Mouse (Mus musculus): ENCODE measurements around the gene Dhx15. TPM values are rescaled to one million over a fixed set of nuclear protein-coding genes. Genes with fewer than 3 reads are reported as not detected.

The Dhx15 gene
- polyA plus RNA-seq, 1 experiment = 31.3 TPM

GRCm38 (mm10) chr5:52112953-52113841 lies 77.1 kb downstream of the Dhx15 start:
- Histone ChIP-seq H3K36me3 (ENCODE audit: control insufficient read depth, insufficient read depth, low read length) (no peaks in the 10 kb centered on the region), H3K4me1 (ENCODE audit: control insufficient read depth, insufficient read depth, insufficient read length) (peaks cover 24% of the 10 kb centered on the region), H3K27me3 (ENCODE audit: control insufficient read depth, insufficient read depth, low read length) (peaks cover 31% of the 10 kb centered on the region), H3K4me3 (ENCODE audit: extremely low read depth, insufficient read depth, insufficient read length) (peak overlapping the region; percentile 24), H3K27ac (ENCODE audit: insufficient read depth, low read length) (no peak overlapping the region)
- TF ChIP-seq POLR2A (IDR thresholded peaks at IDR 0.05; ENCODE audit: low read depth, low read length) (no peak), CTCF (IDR thresholded peaks at IDR 0.05; ENCODE audit: extremely low read depth, insufficient read depth, insufficient read length, insufficient replicate concordance) (no peak)
- DNase-seq (ENCODE audit: low read depth in 1 of 2, low spot score in 2 of 2) = no peak
- WGBS = 2% methylated on average over 72 of the region's 73 CpGs

GRCm38 (mm10) chr5:52112191-52112760 lies 78.0 kb downstream of the Dhx15 start:
- no peak overlapping the region for H3K27ac ChIP-seq (ENCODE audit: insufficient read depth, low read length)
- peaks cover 24% of the 10 kb centered on the region for H3K4me1 ChIP-seq (ENCODE audit: control insufficient read depth, insufficient read depth, insufficient read length)
- no peak for TF ChIP-seq POLR2A (IDR thresholded peaks at IDR 0.05; ENCODE audit: low read depth, low read length)
- no peak for TF ChIP-seq CTCF (IDR thresholded peaks at IDR 0.05; ENCODE audit: extremely low read depth, insufficient read depth, insufficient read length, insufficient replicate concordance)
- H3K4me3 ChIP-seq (ENCODE audit: extremely low read depth, insufficient read depth, insufficient read length) = no peak overlapping the region
- WGBS = 9% methylated on average over 16 of the region's 16 CpGs
- no peaks in the 10 kb centered on the region for H3K36me3 ChIP-seq (ENCODE audit: control insufficient read depth, insufficient read depth, low read length)
- DNase-seq (ENCODE audit: low read depth in 1 of 2, low spot score in 2 of 2) = no peak
- peaks cover 31% of the 10 kb centered on the region for H3K27me3 ChIP-seq (ENCODE audit: control insufficient read depth, insufficient read depth, low read length)

- no peak overlapping the region for H3K4me3 ChIP-seq (ENCODE audit: extremely low read depth, insufficient read depth, insufficient read length)
- TF ChIP-seq POLR2A (IDR thresholded peaks at IDR 0.05; ENCODE audit: low read depth, low read length) = no peak
- no peak for TF ChIP-seq CTCF (IDR thresholded peaks at IDR 0.05; ENCODE audit: extremely low read depth, insufficient read depth, insufficient read length, insufficient replicate concordance)
- no peak for DNase-seq (ENCODE audit: low read depth in 1 of 2, low spot score in 2 of 2)
- 59% methylated on average over 10 of the region's 10 CpGs for WGBS
- H3K27ac ChIP-seq (ENCODE audit: insufficient read depth, low read length) = no peak overlapping the region
- H3K36me3 ChIP-seq (ENCODE audit: control insufficient read depth, insufficient read depth, low read length) = no peaks in the 10 kb centered on the region
- H3K4me1 ChIP-seq (ENCODE audit: control insufficient read depth, insufficient read depth, insufficient read length) = peaks cover 24% of the 10 kb centered on the region
- H3K27me3 ChIP-seq (ENCODE audit: control insufficient read depth, insufficient read depth, low read length) = peaks cover 27% of the 10 kb centered on the region
Observed at GRCm38 (mm10) chr5:52110808-52111663, 79.3 kb downstream of the Dhx15 start.

Other genes with a start within 250 kb of the Dhx15 start
- gene Sod3, start 173.3 kb upstream of the Dhx15 start, polyA plus RNA-seq (2012; rRNA removed) = 40.4 and 44.9 TPM in 2 replicates